Mouse (Mus musculus) small intestine, adult 2 months (tissue): Measurements from ENCODE around the gene Klhl13.

ENCODE experiments used
- CTCF ChIP-seq: fragments of 200-500 bp; IDR thresholded peaks from 2 replicates; pipeline ENCODE4 v1.5.1; 2012; ENCODE audit warnings: low read depth, mild to moderate bottlenecking, control low read depth, inconsistent platforms, low read length, moderate library complexity, mixed read lengths; ENCODE audit not compliant: insufficient replicate concordance, insufficient read length; ENCODE audit errors: extremely low read depth
- POLR2A ChIP-seq: fragments of 200-500 bp; IDR thresholded peaks from 2 replicates; pipeline ENCODE4 v1.6.1; 2012; ENCODE audit warnings: low read depth, mild to moderate bottlenecking, control low read depth, inconsistent platforms, low read length, moderate library complexity

DNA sequence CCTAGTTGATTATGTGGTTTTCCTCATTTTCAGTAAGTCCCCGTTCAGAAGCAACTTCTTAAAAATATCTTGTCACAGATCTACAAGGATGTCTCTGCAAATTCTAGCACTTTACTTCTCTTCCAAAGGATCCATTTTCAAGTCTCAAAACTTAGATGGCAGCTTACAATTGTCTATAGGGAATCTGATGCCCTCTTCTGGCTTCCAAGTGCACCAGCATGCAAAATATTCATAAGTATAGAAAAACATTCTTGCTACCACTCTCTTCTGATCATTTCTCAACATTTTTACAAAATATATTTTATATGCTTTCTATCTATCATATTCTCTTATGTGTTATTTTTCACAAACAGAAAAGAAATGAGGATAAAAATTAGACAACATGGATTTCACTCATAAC lies 14.8 kb downstream of the Klhl13 start:
- TF ChIP-seq POLR2A: no peak
- no peak for TF ChIP-seq CTCF
